Mouse (Mus musculus): ENCODE data around the gene Alg3. TPM values are rescaled to one million over a fixed set of nuclear protein-coding genes. Genes with fewer than 3 reads are reported as not detected.

The Alg3 gene
- total RNA-seq, 4 experiments from 2014 or later = 7.3 to 11.2 (median 8.9) TPM

DNA sequence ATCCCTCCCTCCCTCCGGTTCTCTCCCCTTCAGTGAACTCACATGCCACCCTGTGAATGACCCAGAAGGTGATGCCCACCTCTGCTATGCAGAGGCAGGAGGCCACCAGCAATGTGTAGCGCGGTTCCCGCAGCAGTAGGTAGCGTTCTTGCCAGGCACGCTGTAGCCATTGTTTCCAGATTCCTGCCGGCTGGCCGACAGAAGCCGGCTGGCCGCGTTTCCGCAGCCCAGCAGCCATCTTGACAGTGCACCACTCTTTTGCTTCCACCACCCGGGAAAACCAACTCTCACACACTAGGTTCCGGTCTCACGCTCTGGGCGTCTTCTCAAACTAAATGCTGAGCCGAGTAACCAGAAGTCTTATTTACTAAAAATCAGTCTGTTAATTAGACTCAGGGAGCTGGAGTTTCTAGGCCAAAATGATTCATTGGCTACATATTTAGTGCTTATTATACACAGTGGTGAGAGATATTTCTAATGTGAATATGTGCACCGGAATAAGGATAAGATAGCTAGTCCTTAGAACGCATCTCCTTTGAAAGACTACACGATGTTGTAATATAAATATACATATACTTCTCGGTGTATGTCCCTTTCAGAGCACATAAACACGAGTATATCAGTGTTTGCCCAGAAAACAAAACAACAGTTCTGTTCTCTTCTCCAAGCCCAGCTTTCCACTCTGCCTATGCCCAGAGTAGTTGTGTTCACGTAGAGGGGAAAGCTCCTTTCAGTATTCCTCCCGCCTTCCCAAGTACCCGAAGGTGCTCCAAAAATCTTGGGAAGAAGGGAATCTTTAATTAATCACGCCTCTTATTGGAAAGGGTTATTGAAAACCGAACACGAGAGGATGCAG, 806 bp downstream of the Alg3 start:
- peak; percentile 78 for DNase-seq (ENCODE audit: low spot score)

DNA sequence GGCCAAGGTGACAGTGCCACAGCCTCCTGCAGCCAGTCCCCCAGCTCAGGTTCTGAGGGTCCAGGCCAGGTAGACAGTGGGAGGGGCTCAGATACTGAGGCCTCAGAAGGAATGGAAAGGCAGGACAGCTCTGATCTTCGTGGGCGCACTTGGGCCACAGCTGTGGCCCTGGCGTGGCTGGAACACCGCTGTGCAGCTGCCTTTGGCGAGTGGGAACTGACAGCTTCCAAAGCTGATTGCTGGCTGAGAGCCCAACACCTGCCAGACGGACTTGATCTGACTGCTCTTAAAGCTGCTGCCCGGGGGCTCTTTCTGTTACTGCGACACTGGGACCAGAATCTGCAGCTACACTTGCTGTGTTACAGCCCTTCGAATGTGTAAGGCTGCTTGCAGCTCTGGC, 6.8 kb downstream of the Alg3 start:
- DNase-seq (ENCODE audit: low spot score) = no peak

DNA sequence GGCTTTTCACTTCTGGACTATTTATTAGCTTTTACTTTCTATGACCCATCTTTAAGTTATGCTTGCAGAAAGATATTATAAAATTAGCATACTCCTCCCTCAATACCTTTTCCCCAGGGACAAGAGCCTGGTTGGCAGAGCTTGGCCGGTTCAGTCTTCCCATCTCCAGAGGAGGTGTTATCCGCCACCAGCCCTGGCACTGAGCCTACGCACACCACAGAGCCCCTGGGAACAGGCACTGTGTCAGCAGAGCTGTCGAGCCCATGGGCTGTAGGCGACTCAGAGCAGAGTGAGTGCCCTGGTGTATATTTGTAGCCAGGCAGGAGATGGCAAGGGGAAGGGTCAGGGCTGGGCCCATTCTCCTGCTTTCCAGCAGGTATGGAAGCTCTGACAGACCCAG, 11.0 kb downstream of the Alg3 start:
- DNase-seq (ENCODE audit: low spot score) = no peak

DNA sequence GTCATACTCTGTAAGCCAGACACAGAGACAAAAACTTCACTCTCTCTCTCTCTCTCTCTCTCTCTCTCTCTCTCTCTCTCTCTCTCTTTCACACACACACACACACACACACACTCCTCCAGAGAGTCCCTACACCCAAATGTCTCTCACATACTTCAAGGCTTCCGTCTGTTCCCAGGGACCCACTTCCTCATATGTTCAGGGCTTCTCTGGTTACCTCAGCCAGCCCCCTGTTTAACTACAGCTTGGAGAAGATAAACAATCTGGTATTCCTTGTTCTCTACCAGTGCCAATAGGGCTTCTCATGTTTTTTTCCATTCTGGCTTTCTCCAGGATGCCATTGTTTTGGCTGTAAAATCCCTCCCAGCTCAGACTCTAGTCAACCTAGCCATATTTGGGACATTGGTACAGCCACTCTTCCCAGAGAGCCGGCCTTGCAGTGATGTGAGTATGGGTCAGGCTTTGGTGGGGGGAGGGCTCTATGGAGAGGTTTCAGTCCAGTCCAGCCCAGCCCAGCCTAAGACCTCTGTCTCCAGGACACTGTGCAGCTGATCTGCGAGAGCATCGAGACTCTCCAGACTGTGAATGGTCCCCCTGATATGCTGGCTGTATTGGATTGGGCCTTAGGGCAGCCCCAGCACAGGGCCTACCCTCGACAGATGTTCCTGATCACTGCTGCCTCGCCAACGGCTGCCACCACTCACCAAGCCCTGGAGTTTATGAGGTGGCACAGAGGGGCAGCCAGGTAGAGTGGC, 14.7 kb downstream of the Alg3 start:
- DNase-seq (ENCODE audit: low spot score) = no peak

DNA sequence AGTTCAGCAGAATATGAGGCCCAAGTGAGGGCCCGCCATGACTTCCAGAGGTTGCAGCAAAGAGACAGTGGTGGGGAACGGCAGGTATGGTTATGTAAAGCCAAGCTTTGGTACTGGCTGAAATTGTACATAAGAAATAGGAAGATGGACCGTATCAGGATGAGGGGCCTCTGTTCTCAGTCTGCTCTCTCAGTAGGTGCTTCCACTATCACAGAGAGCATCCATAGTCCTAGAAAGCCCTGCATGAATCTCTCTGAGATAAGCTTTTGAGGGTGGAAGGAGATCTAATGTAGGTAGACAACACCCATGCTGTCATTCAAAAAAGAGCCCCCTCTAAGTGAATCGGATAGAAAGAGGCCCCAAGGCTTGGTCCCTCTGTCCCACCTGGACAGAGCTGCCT, 15.8 kb downstream of the Alg3 start:
- no peak for DNase-seq (ENCODE audit: low spot score)

DNA sequence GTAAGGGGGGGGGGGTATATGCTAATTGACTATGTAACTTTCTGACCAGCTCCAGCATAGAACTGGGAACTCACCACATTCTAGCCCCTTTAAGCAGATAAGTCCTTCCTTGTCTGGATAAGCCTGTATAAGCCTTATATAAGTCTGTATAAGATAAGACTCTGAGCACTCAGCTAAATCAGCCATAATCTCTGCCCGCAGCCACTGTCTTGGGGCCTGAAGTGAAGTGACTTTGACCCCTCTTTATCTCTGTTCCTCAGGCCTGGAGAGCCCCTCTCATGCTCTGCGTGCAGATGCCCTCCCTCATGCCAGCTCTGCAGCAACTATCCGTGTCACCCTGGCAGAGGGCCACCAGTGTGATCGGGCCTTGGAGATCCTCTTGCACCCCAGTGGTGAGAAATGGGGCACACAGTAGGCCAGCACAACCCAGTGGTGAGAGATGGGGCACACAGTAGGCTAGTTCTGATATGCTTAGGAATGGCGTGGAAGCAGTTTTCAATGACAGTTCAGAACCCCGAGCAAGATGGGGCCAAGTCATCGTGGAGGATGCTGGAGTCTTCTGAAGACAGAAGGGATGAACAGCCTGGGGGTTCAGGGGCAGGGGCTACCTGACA, 16.4 kb downstream of the Alg3 start:
- no peak for DNase-seq (ENCODE audit: low spot score)

DNA sequence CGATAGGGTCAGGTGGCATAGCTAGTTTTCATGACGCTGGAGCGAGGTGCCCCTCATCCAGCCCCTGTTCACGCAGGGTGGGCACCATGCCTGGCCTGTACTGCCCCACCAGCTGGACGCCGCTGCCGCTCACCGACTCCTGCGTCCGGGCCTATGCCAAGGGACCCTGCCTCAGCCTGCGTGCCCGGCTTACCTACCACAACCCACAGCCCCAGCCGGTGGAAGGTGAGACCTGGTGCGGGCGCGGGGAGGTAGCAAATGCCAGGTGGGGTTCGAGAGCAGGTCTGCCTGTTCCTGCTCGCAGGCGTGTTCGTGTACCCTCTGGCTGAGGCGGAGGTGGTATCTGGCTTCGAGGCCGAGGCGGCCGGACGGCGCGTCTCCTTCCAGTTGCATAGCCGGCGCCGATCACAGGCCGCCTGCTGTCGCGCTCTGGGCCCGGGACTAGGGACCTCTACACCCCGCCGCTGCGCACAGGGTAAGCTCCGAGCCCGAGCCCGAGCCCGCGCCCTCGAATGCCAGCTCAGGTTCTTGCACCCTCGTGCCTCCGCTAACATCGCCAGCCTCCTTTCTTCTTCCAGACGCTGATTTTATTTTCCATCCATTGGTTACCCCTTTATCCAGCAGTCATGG, 20.3 kb downstream of the Alg3 start:
- no peak for DNase-seq (ENCODE audit: low spot score)

DNA sequence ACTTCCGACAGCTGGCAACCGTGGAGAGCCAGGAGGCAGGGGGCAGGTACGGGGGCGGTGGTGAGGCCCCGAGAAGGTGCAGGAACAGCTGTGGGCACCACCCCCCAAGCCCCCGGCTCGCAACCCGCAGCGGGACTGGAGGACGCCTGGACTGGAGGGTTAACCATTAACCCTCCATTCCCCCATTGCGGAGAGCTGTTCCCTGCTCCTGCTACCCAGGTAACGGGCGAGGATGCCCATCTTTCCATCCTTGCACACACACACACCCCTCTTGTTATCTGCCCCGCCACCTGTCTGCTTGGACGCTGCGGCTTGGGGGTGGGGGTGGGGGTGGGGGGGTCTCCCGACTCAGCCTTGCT, 20.9 kb downstream of the Alg3 start:
- no peak for DNase-seq (ENCODE audit: low spot score)

DNA sequence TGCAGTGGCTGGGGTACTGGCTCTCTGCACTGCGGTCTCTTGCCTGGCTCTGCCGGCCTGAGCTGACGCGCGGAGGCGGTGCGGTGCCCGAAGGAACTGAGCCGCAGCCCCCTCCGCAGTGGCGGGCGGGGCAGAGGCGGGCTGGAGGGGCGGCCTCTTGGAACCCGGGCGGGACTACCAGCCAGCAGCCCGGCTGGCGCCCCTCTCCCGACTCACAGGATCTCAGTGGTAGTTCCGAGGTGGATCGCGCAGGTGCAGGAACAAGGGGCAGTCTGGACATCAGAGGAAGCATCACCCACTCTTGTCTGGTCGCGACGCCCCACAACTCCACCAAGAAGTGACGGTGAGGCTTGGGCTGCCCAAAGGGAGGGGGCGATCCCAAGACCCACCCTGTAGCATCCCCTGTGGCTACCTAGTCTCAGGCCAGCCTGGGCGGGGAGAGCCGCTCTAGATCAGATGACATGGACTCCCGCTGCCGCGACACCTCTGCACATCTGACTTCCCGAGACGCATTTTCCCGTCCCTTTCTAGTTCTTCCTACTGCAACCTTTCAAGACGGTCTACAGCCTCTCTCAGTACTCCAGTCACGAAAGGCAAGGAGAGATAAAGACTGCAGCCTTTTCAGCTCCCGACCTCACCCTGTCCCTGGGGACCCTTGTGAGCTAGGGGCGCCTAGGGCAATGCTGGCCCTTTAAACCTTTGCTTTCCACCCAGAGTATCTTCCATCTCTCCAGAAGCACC, 21.4 kb downstream of the Alg3 start:
- DNase-seq (ENCODE audit: low spot score) = no peak

DNA sequence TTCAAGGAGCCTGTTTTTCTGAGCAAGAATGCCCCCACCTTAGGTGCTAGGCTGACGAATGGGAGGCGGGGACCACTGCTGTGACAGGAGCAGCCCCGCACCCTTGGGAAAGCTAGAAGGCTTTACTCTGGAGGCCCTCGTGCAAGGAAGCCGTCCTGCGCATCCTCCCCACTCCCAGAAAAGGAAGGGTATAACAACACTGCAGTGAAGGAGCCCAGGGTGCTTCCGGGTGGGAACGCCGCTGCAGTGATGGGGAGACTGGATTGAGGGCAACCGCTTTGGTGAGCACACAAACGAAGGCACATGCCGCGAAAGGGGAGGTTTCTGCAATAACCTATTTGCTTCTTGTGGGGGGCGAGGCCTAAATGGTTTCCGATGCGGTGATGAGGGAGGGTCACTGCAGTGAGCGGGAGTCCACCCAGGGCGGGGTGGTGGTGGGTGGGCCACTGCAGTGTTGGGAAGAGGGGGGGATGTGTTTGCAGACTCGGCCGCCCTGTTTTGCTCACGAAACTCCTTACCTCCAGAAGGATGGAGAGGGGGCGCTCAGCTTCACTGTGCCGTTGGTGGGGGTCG, 22.1 kb downstream of the Alg3 start, which contains the start of gene Vwa5b2:
Vwa5b2 (plus strand) TSS at position 106 of the 573 bp plus-strand sequence.
- DNase-seq (ENCODE audit: low spot score) = no peak

DNA sequence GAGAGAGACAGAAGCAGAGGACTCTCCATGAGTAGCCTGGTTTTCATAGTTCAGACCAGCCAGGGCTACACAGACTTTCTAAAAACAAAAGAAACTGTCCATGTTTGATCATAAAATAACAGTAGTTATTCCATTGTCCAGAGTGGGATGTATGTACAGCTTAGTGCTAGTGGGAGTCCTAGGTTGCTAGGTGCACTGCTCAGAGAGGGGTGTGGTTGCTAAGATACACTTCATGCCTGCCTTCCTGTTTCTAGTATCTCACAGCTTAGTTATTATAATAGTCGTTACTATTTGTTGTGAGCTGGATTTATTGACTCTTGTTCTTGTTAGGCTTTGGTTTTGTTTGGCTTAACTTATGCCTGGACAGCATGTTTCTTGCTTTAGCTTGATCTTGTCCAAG, 46.5 kb downstream of the Alg3 start:
- DNase-seq (ENCODE audit: low spot score) = no peak

DNA sequence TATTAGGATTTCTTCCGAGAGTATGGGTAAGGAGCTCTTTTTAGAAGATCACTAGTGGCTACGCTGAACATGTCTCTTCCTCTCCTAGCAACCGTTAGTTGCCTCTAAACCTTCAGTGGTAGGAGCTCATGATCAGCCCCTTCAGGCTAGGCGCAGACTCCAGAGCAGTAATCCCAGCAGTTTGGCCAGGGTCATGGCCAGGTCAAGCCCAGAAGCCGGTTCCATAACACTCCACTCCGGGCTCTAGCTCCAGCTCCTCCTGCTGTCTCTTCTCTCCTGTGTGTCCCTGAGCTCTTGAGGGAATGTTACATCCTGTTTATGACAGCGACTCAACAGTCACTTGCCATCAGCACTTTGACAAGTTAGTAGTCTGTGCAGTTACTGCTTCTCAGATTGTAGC, 54.2 kb downstream of the Alg3 start:
- DNase-seq (ENCODE audit: low spot score) = no peak

Small RNA genes lying within 50 kb of the gene (microRNA-seq; reads per million reads assigned to microRNA genes)
- 0.84 reads per million for gene Mir1224

Other genes with a start within 250 kb of the Alg3 start
- 10 to 100 TPM; 26.5 to 31.1 (median 27.8) TPM for gene Abcc5, start 185.3 kb downstream of the Alg3 start, total RNA-seq (2022)
- gene Eif2b5, start 112.9 kb downstream of the Alg3 start, total RNA-seq (2022) = 10 to 100 TPM; 50.5 to 59.7 (median 55.2) TPM
- 10 to 100 TPM; 45.9 to 51.0 (median 48.2) TPM for gene Dvl3, start 94.8 kb downstream of the Alg3 start, total RNA-seq (2022)
- 100 to 1,000 TPM; 186 to 215 (median 203) TPM for gene Ap2m1, start 76.3 kb downstream of the Alg3 start, total RNA-seq (2022)
- 10 to 100 TPM; 62.4 to 85.5 (median 78.0) TPM for gene Abcf3, start 63.2 kb downstream of the Alg3 start, total RNA-seq (2022)
- gene Vwa5b2, start 22.3 kb downstream of the Alg3 start, total RNA-seq (2022) = under 1 TPM in 3 of 4 experiments, not detected in 1; 0.49 to 0.71 (median 0.69) TPM
- 1 to 10 TPM; 5.9 to 8.2 (median 7.6) TPM for gene Eef1akmt4, start 142 bp downstream of the Alg3 start, total RNA-seq (2022)
- not detected for gene Gm49333, start 125 bp downstream of the Alg3 start, total RNA-seq (2022)
- 1 to 10 TPM in 3 of 4 experiments, under 1 TPM in 1; 0.79 to 1.7 (median 1.3) TPM for gene Camk2n2, start 9.6 kb upstream of the Alg3 start, total RNA-seq (2022)
- under 1 TPM; 0.63 to 0.90 (median 0.73) TPM for gene Ece2, start 18.1 kb upstream of the Alg3 start, total RNA-seq (2022)
- gene Psmd2, start 39.9 kb upstream of the Alg3 start, total RNA-seq (2022) = 100 to 1,000 TPM; 198 to 209 (median 203) TPM
- gene Eif4g1, start 56.6 kb upstream of the Alg3 start, total RNA-seq (2022) = 100 to 1,000 TPM; 388 to 519 (median 472) TPM
- 10 to 100 TPM; 26.2 to 47.4 (median 33.0) TPM for gene Fam131a, start 81.5 kb upstream of the Alg3 start, total RNA-seq (2022)
- gene Polr2h, start 105.9 kb upstream of the Alg3 start, total RNA-seq (2022) = 10 to 100 TPM in 1 of 4 experiments, 1 to 10 TPM in 3; 7.8 to 11.2 (median 9.1) TPM
- gene Clcn2, start 106.0 kb upstream of the Alg3 start, total RNA-seq (2022) = 1 to 10 TPM; 1.5 to 3.3 (median 2.1) TPM
- 1 to 10 TPM; 1.4 to 3.3 (median 2.9) TPM for gene Chrd, start 121.4 kb upstream of the Alg3 start, total RNA-seq (2022)
- gene Thpo, start 122.8 kb upstream of the Alg3 start, total RNA-seq (2022) = under 1 TPM in 3 of 4 experiments, not detected in 1; 0.27 to 0.31 (median 0.28) TPM

All from heart, adult 8-10 months (tissue).